Mouse (Mus musculus) bone marrow macrophage, adult 2 months (primary cell): ENCODE measurements at regions not wholly inside any gene's neighbourhood (a gene's known extent, or its start where the extent isn't known, plus 50 kb on each side); places are given as distances from the start of the nearest gene placed in this dataset.

Experiments used
- CTCF ChIP-seq: IDR thresholded peaks from 2 replicates; pipeline ENCODE4 v1.5.1; 2012; ENCODE audit warnings: low read depth, mild to moderate bottlenecking, low read length, moderate library complexity
- POLR2A ChIP-seq: IDR thresholded peaks from 2 replicates; pipeline ENCODE4 v1.6.1; 2012; ENCODE audit warnings: mild to moderate bottlenecking, low read depth, low read length, borderline replicate concordance

- TF ChIP-seq POLR2A (no peak), CTCF (no peak)
These were observed 188.1 kb downstream of the Gm10260 start for GRCm38 (mm10) chr13:97572352-97572751.
